Mouse (Mus musculus) ES-Bruce4 (cell line): Measurements from ENCODE around the gene Rab30. TPM values are rescaled to one million over a fixed set of nuclear protein-coding genes. Genes with fewer than 3 reads are reported as not detected.

Source experiments
- H3K27ac ChIP-seq: 2 replicates; pipeline ENCODE4 v1.5.1; 2012; ENCODE audit warnings: low read length, inconsistent platforms; ENCODE audit not compliant: insufficient read depth
- H3K27me3 ChIP-seq: 2 replicates; pipeline ENCODE4 v1.6.1; 2012; ENCODE audit warnings: mild to moderate bottlenecking, low read length, inconsistent platforms; ENCODE audit not compliant: control insufficient read depth, poor library complexity, insufficient read depth, severe bottlenecking
- H3K36me3 ChIP-seq: 2 replicates; pipeline ENCODE4 v1.6.1; 2012; ENCODE audit warnings: inconsistent platforms, mild to moderate bottlenecking, low read length, moderate library complexity; ENCODE audit not compliant: control insufficient read depth, poor library complexity, insufficient read depth, severe bottlenecking
- H3K4me1 ChIP-seq: one replicate; pipeline ENCODE4 v1.8.1; 2011; ENCODE audit warnings: low read length; ENCODE audit not compliant: control insufficient read depth, insufficient read depth
- H3K4me3 ChIP-seq: 2 replicates; pipeline ENCODE4 v1.5.1; 2011; ENCODE audit warnings: low read depth, mild to moderate bottlenecking, low read length
- H3K9ac ChIP-seq: 2 replicates; pipeline ENCODE4 v1.6.1; 2012; ENCODE audit warnings: low read depth, mild to moderate bottlenecking, inconsistent platforms; ENCODE audit not compliant: poor library complexity, severe bottlenecking
- H3K9me3 ChIP-seq: replicated peaks from 2 replicates; pipeline ENCODE4 v1.6.1; 2012; ENCODE audit warnings: mild to moderate bottlenecking, low read length, inconsistent platforms; ENCODE audit not compliant: control insufficient read depth, poor library complexity, insufficient read depth, severe bottlenecking
- CTCF ChIP-seq: IDR thresholded peaks from one replicate; pipeline ENCODE4 v1.8.1; 2011; ENCODE audit warnings: low read depth, low read length
- EP300 ChIP-seq: IDR thresholded peaks from 2 replicates; pipeline ENCODE4 v1.6.1; 2011; ENCODE audit warnings: low read depth, low read length; ENCODE audit not compliant: insufficient read depth
- POLR2A ChIP-seq: IDR thresholded peaks from one replicate; pipeline ENCODE4 v1.8.1; 2011; ENCODE audit warnings: low read length; ENCODE audit not compliant: insufficient read depth
- polyA plus RNA-seq: library from polyadenylated mRNA; stranded (reverse); fragments of >200 nt; gene quantifications from 2 replicates; pipeline ENCODE4 v1.2.4, GENCODE M21; 2011; ENCODE audit warnings: low read depth; ENCODE audit not compliant: missing spikeins, insufficient read depth, insufficient read length

The Rab30 gene
- polyA plus RNA-seq: 3.7 and 5.9 TPM in 2 replicates

GRCm38 (mm10) chr7:92741152-92741860 lies at the start of gene Rab30:
Gene Rab30 (plus strand): TSS chr7:92741603.
- H3K4me1 ChIP-seq: peaks cover 3% of the 10 kb centered on the region
- TF ChIP-seq EP300 (no peak), POLR2A (peak; percentile 5)
- H3K27me3 ChIP-seq: no peaks in the 10 kb centered on the region
- peak within 1 kb of the TSS; percentile 76 for H3K4me3 ChIP-seq
- peak within 1 kb of the TSS; percentile 89 for H3K9ac ChIP-seq
- peaks cover 31% of the 10 kb centered on the region for H3K36me3 ChIP-seq
- no peak within 1 kb of the TSS for H3K27ac ChIP-seq
- peaks cover 3% of the 10 kb centered on the region; the same call in 1 of the 2 replicates for H3K9me3 ChIP-seq

DNA sequence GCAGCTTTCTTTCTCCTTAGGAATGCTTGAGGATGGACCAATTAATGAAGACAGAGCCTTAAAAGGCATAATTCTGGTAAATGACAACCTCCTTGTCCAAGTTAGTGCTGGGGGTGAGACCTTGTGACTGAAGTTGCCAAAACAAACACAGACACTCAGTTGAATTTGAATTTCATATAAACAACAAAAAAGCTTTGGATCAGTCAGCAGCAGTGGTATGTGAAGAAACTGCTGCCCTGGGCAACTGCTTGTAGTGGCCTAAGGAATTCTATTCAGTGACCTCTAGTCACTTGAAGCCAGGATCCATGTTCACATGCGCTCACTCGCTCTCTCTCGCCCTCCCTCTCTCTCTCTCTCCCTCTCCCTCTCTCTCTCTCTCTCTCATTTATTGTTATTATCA lies 45.0 kb upstream of the Rab30 start:
- Histone ChIP-seq H3K4me3 (no peak overlapping the region), H3K27ac (no peak overlapping the region), H3K36me3 (no peaks in the 10 kb centered on the region), H3K27me3 (no peaks in the 10 kb centered on the region; the same call in 1 of the 2 replicates), H3K4me1 (no peaks in the 10 kb centered on the region), H3K9ac (no peak overlapping the region), H3K9me3 (no peaks in the 10 kb centered on the region)
- no peak for TF ChIP-seq POLR2A

DNA sequence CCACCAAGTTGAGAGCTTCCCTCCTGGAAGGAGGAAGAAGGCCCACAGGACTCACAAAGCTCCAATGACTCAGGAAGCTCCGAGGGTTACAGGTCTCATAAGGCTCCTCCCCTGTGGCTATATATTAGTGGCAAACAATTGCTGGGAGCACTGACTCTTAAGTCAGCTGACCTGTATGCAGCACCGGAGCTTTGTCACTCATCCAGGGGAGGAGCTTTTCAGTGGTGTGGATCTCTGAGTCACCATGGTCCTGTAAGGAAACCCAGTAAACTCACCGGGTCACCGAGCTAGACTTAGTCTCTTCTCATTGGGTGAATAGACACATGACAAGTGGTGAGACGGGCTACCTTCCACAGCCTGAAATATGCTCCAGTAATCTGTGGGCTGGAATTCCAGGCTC lies 42.6 kb upstream of the Rab30 start:
- no peak overlapping the region for H3K9ac ChIP-seq
- no peak overlapping the region for H3K27ac ChIP-seq
- H3K36me3 ChIP-seq: no peaks in the 10 kb centered on the region
- no peak overlapping the region for H3K4me3 ChIP-seq
- no peaks in the 10 kb centered on the region; the same call in 1 of the 2 replicates for H3K27me3 ChIP-seq
- no peaks in the 10 kb centered on the region for H3K4me1 ChIP-seq
- TF ChIP-seq CTCF (no peak), EP300 (no peak), POLR2A (no peak)
- H3K9me3 ChIP-seq: no peaks in the 10 kb centered on the region

- Histone ChIP-seq H3K4me1 (no peaks in the 10 kb centered on the region), H3K9me3 (no peaks in the 10 kb centered on the region), H3K27ac (no peak overlapping the region), H3K27me3 (no peaks in the 10 kb centered on the region), H3K36me3 (no peaks in the 10 kb centered on the region), H3K9ac (no peak overlapping the region), H3K4me3 (no peak overlapping the region)
- TF ChIP-seq EP300: no peak
These were observed 37.7 kb upstream of the Rab30 start for GRCm38 (mm10) chr7:92703661-92704060.

DNA sequence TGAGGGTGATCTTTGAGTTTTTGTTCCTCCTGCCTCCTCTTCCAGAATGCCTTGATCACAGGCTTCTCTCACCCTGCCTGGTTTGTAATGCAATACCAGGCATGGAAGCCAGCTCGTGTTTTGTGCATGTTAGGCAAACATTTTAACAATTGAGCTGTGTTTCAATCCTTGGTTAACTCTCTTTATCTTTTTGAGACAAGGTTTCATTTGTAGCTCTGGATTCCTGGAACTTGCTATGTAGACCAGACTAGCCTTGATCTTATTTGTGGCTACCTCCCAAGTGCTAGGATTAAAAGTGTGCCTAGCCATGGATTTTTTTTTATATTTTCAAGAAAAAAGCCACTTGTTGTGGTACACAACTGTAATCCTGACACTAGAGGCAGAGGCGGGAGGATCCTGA lies 35.9 kb upstream of the Rab30 start:
- H3K4me3 ChIP-seq: no peak overlapping the region
- H3K27me3 ChIP-seq: no peaks in the 10 kb centered on the region
- no peaks in the 10 kb centered on the region for H3K4me1 ChIP-seq
- no peaks in the 10 kb centered on the region for H3K36me3 ChIP-seq
- H3K9ac ChIP-seq: no peak overlapping the region
- TF ChIP-seq CTCF: no peak
- no peak for TF ChIP-seq EP300
- no peak for TF ChIP-seq POLR2A
- H3K9me3 ChIP-seq: no peaks in the 10 kb centered on the region
- H3K27ac ChIP-seq: no peak overlapping the region

DNA sequence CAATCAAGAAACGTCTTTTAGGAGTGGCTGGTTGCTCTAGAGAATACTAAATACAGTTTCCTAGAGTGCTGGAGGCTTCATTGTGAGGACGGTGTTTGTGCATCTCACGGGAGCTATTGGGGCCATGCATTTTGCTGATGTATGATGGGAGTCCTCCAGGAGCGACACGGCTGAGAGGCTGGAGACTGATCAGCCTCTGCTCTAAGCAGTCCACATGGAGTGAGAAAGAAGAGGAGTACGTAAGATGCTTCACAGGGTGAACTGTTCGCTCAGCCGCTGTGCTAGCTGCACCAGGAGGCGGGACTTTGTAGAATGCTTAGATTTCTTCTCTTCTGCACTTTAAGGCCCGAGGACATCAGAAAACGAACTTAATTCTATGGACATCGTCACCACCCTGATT lies 34.7 kb upstream of the Rab30 start:
- Histone ChIP-seq H3K9me3 (no peaks in the 10 kb centered on the region), H3K4me3 (no peak overlapping the region), H3K27me3 (no peaks in the 10 kb centered on the region), H3K4me1 (no peaks in the 10 kb centered on the region), H3K27ac (no peak overlapping the region), H3K9ac (no peak overlapping the region), H3K36me3 (no peaks in the 10 kb centered on the region)
- TF ChIP-seq EP300: no peak
- no peak for TF ChIP-seq POLR2A
- TF ChIP-seq CTCF: no peak
